Mouse (Mus musculus) brain, embryonic 14.5 days (tissue): Measurements from ENCODE around the gene BC048403. TPM values are rescaled to one million over a fixed set of nuclear protein-coding genes. Genes with fewer than 3 reads are reported as not detected.

ENCODE experiments used
- DNase-seq: peaks from one replicate; pipeline ENCODE4 v3.0.0-alpha.2; 2011; ENCODE audit warnings: low read depth
- CTCF ChIP-seq: fragments of 200-500 bp; IDR thresholded peaks from 2 replicates; pipeline ENCODE4 v1.5.1; 2012; ENCODE audit warnings: inconsistent platforms, mild to moderate bottlenecking, moderate library complexity, borderline replicate concordance; ENCODE audit not compliant: insufficient read depth, insufficient read length; ENCODE audit errors: extremely low read depth
- POLR2A ChIP-seq: fragments of 200-500 bp; IDR thresholded peaks from 2 replicates; pipeline ENCODE4 v1.6.1; 2012; ENCODE audit warnings: mild to moderate bottlenecking, inconsistent platforms, borderline replicate concordance; ENCODE audit not compliant: poor library complexity, insufficient read depth, insufficient read length, severe bottlenecking; ENCODE audit errors: extremely low read depth
- polyA plus RNA-seq: library from polyadenylated mRNA; depleted of rRNA; stranded (reverse); fragments of >200 nt; gene quantifications from 2 replicates; pipeline ENCODE4 v1.2.3, GENCODE M21; 2012; rRNA removed

The BC048403 gene
- polyA plus RNA-seq = 4.2 and 4.8 TPM in 2 replicates

- peak; percentile 92 for TF ChIP-seq POLR2A
- no peak for TF ChIP-seq CTCF
- DNase-seq = peak; percentile 92
These were observed at the start of gene BC048403 for GRCm38 (mm10) chr10:121739548-121740505. Gene BC048403, plus strand, starts transcription at chr10:121739937.

GRCm38 (mm10) chr10:121692944-121693579 is 46.7 kb upstream of the BC048403 start:
- TF ChIP-seq POLR2A = no peak
- TF ChIP-seq CTCF = no peak
- no peak for DNase-seq

GRCm38 (mm10) chr10:121694567-121694966 is 45.2 kb upstream of the BC048403 start:
- DNase-seq = no peak
- TF ChIP-seq CTCF = no peak
- TF ChIP-seq POLR2A = no peak

- peak; percentile 82 for DNase-seq
- no peak for TF ChIP-seq POLR2A
- TF ChIP-seq CTCF = peak; percentile 56; the same call in 1 of the 2 replicates
These were observed 38.2 kb upstream of the BC048403 start for GRCm38 (mm10) chr10:121701296-121702248.

- DNase-seq = no peak
- TF ChIP-seq POLR2A = no peak
- no peak for TF ChIP-seq CTCF
These were observed 36.1 kb upstream of the BC048403 start for GRCm38 (mm10) chr10:121703619-121704018.

- TF ChIP-seq CTCF (no peak), POLR2A (no peak)
- no peak for DNase-seq
These were observed 34.9 kb upstream of the BC048403 start for GRCm38 (mm10) chr10:121704871-121705270.

GRCm38 (mm10) chr10:121705399-121706163 is 34.2 kb upstream of the BC048403 start:
- no peak for DNase-seq
- TF ChIP-seq POLR2A = no peak
- TF ChIP-seq CTCF = no peak

GRCm38 (mm10) chr10:121716862-121717261 is 22.9 kb upstream of the BC048403 start:
- DNase-seq = no peak
- TF ChIP-seq POLR2A = no peak
- no peak for TF ChIP-seq CTCF

GRCm38 (mm10) chr10:121718896-121719585 is 20.7 kb upstream of the BC048403 start:
- no peak for TF ChIP-seq POLR2A
- TF ChIP-seq CTCF = no peak
- DNase-seq = no peak
